Mouse (Mus musculus) lung, adult 2 months (tissue): ENCODE measurements at regions not wholly inside any gene's neighbourhood (a gene's known extent, or its start where the extent isn't known, plus 50 kb on each side); places are given as distances from the start of the nearest gene placed in this dataset.

Source experiments
- CTCF ChIP-seq: fragments of 200-500 bp; IDR thresholded peaks from 2 replicates; pipeline ENCODE4 v1.5.1; 2011; ENCODE audit warnings: mild to moderate bottlenecking, low read length, control low read depth; ENCODE audit not compliant: insufficient read depth
- POLR2A ChIP-seq: fragments of 200-500 bp; IDR thresholded peaks from 2 replicates; pipeline ENCODE4 v1.6.1; 2011; ENCODE audit warnings: low read depth, mild to moderate bottlenecking, control low read depth, low read length, borderline replicate concordance; ENCODE audit errors: extremely low read depth

GRCm38 (mm10) chr4:10265942-10266341 lies 608.4 kb upstream of the 2610301B20Rik start:
- TF ChIP-seq POLR2A (no peak), CTCF (no peak)
